Mouse (Mus musculus): ENCODE measurements around the gene Adamtsl1.

- no peak for TF ChIP-seq CTCF (IDR thresholded peaks at IDR 0.05; ENCODE audit: extremely low read depth, insufficient read depth, insufficient read length, insufficient replicate concordance)
- TF ChIP-seq POLR2A (IDR thresholded peaks at IDR 0.05; ENCODE audit: low read depth, low read length): no peak
These were observed 443.9 kb downstream of the Adamtsl1 start for GRCm38 (mm10) chr4:85957879-85958278.

All from spleen, adult 2 months (tissue).